Mouse (Mus musculus) c-Kit-positive CD71-positive TER-119-positive erythroid progenitor cells, embryonic 14.5 days (primary cell): ENCODE data around the gene Lpcat3.

Source experiments
- DNase-seq: peaks from one replicate; pipeline ENCODE4 v3.0.0-alpha.2; 2013; ENCODE audit warnings: low spot score

Lpcat3 gene

DNA sequence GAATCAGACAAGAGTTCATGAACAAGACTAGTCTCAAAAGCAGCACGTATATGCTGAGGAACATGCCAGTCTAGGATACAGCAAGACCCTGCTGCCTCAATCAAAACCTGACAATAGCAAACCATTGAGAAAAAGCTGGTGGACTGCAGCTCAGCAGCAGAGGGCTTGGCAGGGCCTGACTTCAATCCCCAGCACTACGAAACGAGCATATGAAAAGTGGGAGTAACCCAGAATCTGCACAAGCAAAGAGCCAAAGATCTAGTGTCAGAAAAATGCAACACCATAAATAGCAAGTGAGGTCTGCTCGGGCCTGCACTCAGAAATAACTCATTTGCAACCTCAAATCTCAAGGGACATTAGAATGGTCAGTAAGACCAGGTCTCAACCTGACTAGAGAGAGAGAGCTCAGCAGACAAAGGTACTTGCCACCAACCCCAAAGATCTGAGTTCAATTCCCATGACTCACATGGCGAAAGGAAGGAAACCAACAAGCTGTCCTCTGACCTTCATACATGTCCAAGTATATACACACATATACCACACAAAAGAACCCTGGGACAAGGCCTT lies 43.3 kb downstream of the Lpcat3 start:
- no peak for DNase-seq

- no peak for DNase-seq
These were observed 45.6 kb downstream of the Lpcat3 start for GRCm38 (mm10) chr6:124708289-124708889.

DNA sequence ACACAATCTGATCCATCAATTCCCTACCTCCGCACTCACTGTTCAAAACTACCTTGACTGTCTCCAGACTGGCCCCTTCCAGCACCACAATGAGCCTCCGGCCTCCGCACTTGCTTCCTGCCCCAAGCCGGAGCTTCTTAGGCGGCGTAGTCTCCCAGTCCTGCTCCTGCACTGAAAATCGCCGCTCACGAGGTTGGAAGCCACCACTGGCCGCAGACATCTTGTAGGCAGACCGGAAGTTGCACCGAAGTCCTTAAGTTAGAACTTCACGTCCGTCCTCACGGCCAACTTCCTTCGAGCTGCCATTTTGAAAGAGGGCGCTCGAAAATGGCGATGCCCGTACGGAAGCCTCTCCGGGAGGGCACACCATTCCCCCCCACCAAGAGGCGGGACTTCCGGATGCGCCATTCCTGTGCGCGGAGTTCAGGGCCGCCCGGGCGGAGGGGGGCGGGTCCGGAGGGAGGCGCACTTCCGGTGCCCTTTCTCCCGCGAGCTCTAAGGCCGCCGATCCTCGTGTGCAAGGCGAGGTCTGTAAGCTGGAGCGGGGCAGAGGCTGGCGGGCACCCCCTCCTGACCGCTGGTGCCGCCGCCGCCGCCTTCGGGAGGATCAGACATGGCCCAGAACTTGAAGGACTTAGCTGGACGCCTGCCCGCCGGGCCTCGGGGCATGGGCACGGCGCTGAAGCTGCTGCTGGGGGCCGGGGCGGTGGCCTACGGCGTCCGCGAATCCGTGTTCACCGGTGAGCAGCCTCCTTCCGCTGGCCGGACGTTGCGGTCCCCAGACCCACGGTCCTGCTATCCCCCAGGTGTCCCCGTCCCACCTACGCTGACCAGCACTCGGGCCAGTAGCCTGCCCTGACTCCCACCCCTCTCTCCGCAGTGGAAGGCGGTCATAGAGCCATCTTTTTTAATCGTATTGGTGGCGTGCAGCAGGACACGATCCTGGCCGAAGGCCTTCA lies 49.3 kb downstream of the Lpcat3 start, which contains the start of the genes Emg1 and Phb2:
Gene Emg1, minus strand, starts transcription at position 355 of the 959 bp plus-strand sequence.
Gene Phb2, plus strand, starts transcription at position 513 of the 959 bp plus-strand sequence.
- DNase-seq: peak; percentile 97

DNA sequence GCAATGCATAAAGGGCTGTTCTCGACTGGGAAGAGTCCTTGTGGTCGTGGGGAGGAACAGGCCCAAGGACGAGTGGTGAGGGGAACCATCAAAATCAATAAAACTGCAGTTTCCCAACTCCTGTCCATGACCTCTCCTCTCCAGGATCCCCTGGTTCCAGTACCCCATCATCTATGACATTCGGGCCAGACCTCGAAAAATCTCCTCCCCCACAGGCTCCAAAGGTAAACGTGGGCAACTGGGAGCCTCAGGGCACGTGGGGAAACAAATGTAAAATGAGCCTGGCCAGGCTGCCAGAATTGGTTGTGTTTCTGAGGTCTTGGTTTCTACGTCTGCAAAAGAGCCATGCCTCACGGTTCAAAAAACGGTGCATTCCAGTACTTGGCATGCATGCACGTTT lies 50.1 kb downstream of the Lpcat3 start:
- DNase-seq: no peak

DNA sequence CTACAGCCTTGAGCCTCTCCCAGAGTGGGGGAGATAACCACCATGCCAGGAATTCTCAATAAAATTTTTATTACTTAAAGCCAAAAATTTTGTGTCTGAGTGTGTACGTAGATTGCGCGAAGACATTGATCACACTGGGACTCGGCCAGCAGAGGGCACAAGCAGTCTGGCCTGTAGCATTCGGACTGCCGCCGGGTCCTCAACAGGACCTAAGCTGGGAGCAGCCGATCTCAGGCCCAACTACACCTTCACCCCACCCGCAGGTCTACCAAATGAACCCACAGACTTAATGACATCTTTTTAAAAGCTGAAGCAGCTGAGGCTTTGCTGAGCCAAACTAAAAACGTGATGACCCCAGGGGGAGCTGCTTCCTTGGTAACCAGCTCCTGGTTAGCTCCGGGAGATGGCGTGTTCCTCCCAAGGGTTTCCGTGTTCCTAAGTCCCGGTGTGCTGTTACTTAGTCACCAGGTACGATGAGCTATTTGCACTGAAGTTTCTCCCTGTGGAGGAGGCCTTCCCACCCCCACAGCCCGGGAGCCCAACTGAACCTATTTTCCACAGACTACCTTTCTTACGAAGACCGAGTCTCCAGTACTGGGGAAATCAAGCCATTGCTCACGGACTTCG lies 54.1 kb downstream of the Lpcat3 start:
- no peak for DNase-seq

GRCm38 (mm10) chr6:124717968-124718367 lies 55.1 kb downstream of the Lpcat3 start:
- DNase-seq: no peak

DNA sequence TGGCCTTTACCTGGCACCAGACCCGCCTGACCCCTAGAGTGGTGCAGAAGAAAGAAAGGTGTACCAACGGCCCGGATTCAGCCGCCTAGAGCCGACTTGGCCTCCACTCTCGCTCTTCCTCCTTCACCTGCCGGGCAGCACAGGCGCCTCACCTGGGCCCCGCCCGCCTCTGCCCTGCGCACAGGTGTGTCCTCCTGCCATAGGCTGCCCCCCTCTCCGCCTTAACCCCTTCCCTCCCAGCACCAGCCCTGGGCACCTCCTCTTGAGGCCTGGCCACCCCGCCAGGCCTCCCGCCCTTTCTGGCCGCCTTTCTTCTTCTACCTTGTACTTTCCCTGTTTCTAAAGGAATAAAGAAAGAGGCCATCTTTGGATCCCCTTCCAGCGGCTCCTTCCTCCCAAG lies 55.9 kb downstream of the Lpcat3 start:
- DNase-seq: no peak

- DNase-seq: peak; percentile 54
These were observed 56.6 kb downstream of the Lpcat3 start for GRCm38 (mm10) chr6:124719354-124719978.

DNA sequence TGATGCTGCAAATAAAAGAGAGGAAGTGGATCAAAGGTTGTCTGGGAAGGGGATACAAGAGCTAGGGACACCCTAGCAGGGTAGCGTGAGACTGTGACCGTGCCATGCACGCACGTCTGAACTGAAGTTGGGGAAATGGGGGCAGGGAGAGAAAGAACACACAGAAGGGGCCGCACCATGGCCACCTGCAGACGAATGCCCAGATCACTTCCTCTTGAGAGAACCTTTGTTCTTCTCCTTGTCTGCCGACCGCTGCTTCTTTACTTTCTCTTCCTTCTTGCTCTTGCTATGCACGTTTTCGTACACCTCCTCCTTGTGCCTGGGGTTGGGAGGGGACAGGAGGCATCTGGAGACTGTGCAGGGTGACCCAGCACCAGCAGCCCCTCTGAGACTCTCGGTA lies 58.1 kb downstream of the Lpcat3 start:
- no peak for DNase-seq

- no peak for DNase-seq
These were observed 60.1 kb downstream of the Lpcat3 start for GRCm38 (mm10) chr6:124722876-124723473.

- DNase-seq: no peak
These were observed 60.7 kb downstream of the Lpcat3 start for GRCm38 (mm10) chr6:124723541-124723940.

- DNase-seq: no peak
These were observed 61.6 kb downstream of the Lpcat3 start for GRCm38 (mm10) chr6:124724472-124724871.

- no peak for DNase-seq
These were observed 65.8 kb downstream of the Lpcat3 start for GRCm38 (mm10) chr6:124728621-124729020.

DNA sequence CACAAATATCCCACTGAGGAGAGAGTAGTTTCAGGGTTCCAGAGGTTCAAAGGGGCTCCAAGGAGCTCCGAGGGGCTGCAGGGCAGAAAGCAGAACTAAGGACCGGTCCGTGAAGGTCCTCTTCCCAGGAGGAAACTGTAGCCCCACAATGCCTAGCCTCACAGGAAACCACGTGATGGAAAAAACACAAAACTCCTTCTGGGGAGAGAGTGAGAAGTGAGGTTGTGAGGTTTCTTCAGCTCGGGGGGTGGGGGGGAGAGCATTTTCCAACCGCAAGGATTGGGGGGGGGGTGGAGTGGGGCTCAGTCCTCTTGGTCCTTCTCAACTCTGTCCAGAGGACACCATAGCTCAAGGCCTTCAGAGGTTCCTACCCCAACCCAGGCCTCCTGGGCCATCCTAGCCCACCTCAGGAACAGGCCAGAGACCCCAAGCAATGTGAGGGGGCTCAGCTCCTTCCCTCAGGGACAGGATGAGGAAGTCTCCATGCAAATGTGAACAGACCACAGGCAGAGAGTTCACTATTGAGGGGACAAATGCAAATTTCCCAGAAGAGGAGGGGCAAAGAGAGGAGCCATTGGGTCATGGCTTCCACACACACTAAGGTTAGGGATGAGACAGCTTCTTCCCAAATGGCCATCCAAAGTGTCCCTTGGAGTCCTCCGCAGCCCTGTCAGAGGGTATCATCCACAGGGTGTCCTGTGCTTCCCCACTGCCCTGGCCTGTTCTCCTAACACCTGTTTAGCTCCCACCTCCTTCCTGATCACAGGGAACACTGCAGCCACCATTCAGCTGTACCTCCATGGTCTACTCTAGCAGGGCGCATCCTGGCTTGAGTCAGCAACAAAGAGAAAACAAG lies 67.3 kb downstream of the Lpcat3 start:
- no peak for DNase-seq

DNA sequence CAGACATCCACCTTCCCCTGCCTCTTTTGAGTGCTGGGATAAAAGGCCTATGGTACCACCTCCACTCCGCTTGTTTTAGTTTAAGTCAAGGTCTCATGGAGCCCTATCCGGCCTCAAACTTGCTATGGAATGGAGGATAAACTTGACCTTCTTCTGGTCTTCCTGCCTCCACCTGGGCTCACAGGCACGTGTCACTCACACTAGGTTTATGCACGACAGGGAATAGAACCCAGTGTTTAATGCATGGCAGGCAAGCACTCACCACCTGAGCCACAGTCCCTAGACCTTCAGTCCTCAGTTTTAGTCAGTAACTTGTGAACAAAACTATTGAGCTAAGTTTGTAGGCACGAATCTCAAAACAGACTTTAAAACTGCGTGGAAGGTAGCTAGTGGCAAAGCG lies 68.2 kb downstream of the Lpcat3 start:
- DNase-seq: no peak

- DNase-seq: no peak
These were observed 69.9 kb downstream of the Lpcat3 start for GRCm38 (mm10) chr6:124732476-124733370.

DNA sequence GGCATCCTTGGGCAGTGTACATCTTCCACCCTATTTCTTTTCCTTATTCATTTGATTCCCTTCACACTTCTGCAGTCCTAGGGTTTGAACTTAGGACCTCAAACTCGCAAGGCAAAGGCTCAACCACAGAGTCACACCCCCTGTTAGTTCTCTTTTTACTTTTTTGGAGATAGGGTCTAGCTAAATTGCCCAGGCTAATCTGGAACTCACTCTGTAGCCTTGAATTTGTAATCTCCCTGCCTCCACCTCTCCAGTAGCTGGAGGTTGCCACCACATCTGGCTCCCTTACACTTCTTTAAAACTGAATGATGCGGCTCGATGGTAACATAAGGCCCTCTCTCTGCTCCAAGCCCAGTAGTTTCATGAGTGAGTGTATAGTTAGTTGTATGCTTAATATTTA lies 71.6 kb downstream of the Lpcat3 start:
- DNase-seq: no peak

DNA sequence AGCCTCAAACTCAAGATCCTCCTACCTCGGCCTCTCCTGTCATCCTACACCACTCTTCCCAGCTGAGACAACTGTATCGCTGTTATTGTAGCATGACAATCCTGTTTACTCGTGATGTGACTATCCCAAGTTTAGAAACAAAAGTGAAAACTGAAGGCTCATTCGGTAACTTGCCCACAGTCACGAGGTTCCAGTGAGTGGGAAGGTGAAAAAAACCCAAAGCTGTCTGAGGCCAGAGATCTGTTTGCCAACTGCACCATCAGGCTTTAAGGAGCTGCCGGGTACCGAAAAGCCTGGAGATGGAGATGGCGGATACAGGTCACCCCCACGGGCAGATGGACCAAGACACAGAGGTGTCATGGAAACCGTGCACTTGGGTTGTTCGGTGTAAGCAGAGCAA lies 74.2 kb downstream of the Lpcat3 start:
- DNase-seq: no peak

DNA sequence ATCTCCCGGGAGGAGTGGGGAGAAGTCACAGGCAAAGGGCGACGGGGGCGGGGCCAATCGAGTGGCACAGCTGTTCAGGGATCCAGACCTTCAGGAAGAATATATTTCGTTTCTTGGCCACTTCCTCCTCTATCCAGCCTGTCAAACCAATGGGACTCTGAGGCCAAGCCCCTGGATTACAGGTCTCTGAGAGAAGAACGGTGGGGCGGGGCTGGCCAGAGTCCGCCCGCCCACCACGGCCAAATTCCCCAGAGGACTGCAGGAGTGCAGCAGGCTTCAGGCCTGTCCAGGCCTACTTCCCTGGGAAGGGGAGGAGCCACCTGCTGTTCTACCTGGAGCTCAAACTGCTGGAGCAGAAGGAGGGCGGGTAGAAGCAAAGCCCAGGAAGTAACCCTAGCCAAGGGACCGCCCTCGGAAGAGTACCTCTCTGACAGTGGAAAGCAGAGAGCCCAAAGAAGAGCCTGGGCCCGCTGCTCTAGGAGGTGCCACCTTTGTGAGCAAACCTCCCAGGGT lies 75.7 kb downstream of the Lpcat3 start, which contains the start of gene Ptpn6:
Gene Ptpn6, minus strand, starts transcription at position 204 of the 513 bp plus-strand sequence.
- no peak for DNase-seq
